Mouse (Mus musculus) kidney, adult 2 months (tissue): ENCODE measurements at regions not wholly inside any gene's neighbourhood (a gene's known extent, or its start where the extent isn't known, plus 50 kb on each side); places are given as distances from the start of the nearest gene placed in this dataset.

Experiments
- CTCF ChIP-seq: fragments of 200-500 bp; conservative IDR thresholded peaks from 2 replicates; pipeline ENCODE4 v1.5.1; 2011; ENCODE audit warnings: low read depth, mild to moderate bottlenecking, control low read depth, low read length, moderate library complexity, mixed read lengths; ENCODE audit not compliant: insufficient read depth, insufficient read length
- POLR2A ChIP-seq: fragments of 200-500 bp; IDR thresholded peaks from one replicate; pipeline ENCODE4 v1.6.1; 2011; ENCODE audit warnings: low read depth, low read length, control low read depth

DNA sequence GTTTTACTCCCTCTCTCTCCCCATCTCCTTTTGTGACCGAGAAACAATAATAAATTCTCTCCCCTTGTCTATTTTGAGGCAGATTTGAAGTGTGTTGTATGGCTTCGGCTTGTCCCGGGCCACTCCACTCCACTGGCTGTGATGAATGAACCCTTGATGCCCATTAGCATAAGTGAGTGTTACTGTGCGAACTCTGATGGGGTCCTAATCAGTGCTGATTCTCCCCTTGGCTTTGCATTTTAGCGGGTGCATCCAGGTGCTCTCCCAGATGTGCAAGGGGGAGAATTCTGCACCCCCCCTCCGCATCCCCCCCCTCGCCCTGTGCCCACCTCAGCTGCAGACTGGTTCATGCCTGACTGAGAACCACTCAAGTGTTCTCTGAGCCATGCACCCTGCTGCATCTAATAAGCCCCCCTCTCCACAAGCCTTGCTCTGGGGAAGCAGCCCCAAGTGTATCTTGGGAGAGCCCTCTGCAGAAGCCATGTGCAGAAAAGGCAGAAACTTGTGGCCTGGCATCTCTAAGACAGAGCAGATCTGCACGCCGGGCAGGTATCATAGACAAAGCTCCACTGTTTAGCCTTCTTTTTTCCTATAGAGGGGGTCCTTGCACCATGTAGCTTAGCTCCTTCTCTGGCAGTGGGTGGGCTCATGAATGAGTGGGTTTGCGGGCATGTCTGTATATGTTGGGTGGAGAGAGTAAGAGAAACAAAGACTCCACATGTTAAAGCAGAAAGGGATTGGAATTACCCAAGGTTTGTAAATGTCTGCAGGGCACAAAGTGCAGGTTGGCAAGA is 507.5 kb downstream of the Slc4a3 start:
- no peak for TF ChIP-seq CTCF
- TF ChIP-seq POLR2A = no peak
